Mouse (Mus musculus): ENCODE results near the gene Cntn2. TPM values are rescaled to one million over a fixed set of nuclear protein-coding genes. Genes with fewer than 3 reads are reported as not detected.

The Cntn2 gene
- polyA plus RNA-seq, 1 experiment from 2014 or later = 0.03 TPM

GRCm38 (mm10) chr1:132570906-132571305 is 27.9 kb upstream of the Cntn2 start:
- ATAC-seq (ENCODE audit: insufficient read depth) = no peak

GRCm38 (mm10) chr1:132570068-132570780 is 27.2 kb upstream of the Cntn2 start:
- Histone ChIP-seq H3K9ac (no peak overlapping the region), H3K27me3 (0 out of 2 replicates have a peak, but pooled peaks cover 2% of the 10 kb centered on the region), H3K4me3 (replicated peaks) (no peak overlapping the region), H3K4me2 (no peak overlapping the region), H3K36me3 (replicated peaks) (no peaks in the 10 kb centered on the region), H3K4me1 (replicated peaks) (no peaks in the 10 kb centered on the region), H3K27ac (replicated peaks) (no peak overlapping the region), H3K9me3 (replicated peaks) (no peaks in the 10 kb centered on the region)
- WGBS (ENCODE audit: insufficient replicate concordance) = 76% methylated on average over 15 of the region's 15 CpGs
- ATAC-seq (ENCODE audit: insufficient read depth) = no peak

More at GRCm38 (mm10) chr1:132570906-132571305, 27.9 kb upstream of the Cntn2 start:
- Histone ChIP-seq H3K9ac (no peak overlapping the region), H3K4me1 (replicated peaks) (no peaks in the 10 kb centered on the region), H3K27me3 (0 out of 2 replicates have a peak, but pooled peaks cover 2% of the 10 kb centered on the region), H3K9me3 (replicated peaks) (no peaks in the 10 kb centered on the region), H3K4me3 (replicated peaks) (no peak overlapping the region), H3K27ac (replicated peaks) (no peak overlapping the region), H3K4me2 (no peak overlapping the region), H3K36me3 (replicated peaks) (no peaks in the 10 kb centered on the region)
- WGBS (ENCODE audit: insufficient replicate concordance) = 67% methylated on average over 8 of the region's 8 CpGs

GRCm38 (mm10) chr1:132569516-132569915 is 26.5 kb upstream of the Cntn2 start:
- 58% methylated on average over 9 of the region's 9 CpGs for WGBS (ENCODE audit: insufficient replicate concordance)
- H3K9me3 ChIP-seq (replicated peaks) = no peaks in the 10 kb centered on the region
- H3K27ac ChIP-seq (replicated peaks) = no peak overlapping the region
- H3K4me3 ChIP-seq (replicated peaks) = no peak overlapping the region
- no peaks in the 10 kb centered on the region for H3K36me3 ChIP-seq (replicated peaks)
- no peaks in the 10 kb centered on the region for H3K4me1 ChIP-seq (replicated peaks)
- no peak for ATAC-seq (ENCODE audit: insufficient read depth)
- no peak overlapping the region for H3K4me2 ChIP-seq
- no peak overlapping the region for H3K9ac ChIP-seq
- H3K27me3 ChIP-seq = 0 out of 2 replicates have a peak, but pooled peaks cover 2% of the 10 kb centered on the region

GRCm38 (mm10) chr1:132567336-132568125 is 24.5 kb upstream of the Cntn2 start:
- H3K9ac ChIP-seq = no peak overlapping the region
- H3K9me3 ChIP-seq (replicated peaks) = no peaks in the 10 kb centered on the region
- H3K4me3 ChIP-seq (replicated peaks) = no peak overlapping the region
- no peak for ATAC-seq (ENCODE audit: insufficient read depth)
- no peak overlapping the region for H3K27ac ChIP-seq (replicated peaks)
- no peak overlapping the region for H3K4me2 ChIP-seq
- 67% methylated on average over 11 of the region's 11 CpGs for WGBS (ENCODE audit: insufficient replicate concordance)
- no peaks in the 10 kb centered on the region for H3K36me3 ChIP-seq (replicated peaks)
- no peaks in the 10 kb centered on the region for H3K4me1 ChIP-seq (replicated peaks)
- 0 out of 2 replicates have a peak, but pooled peaks cover 2% of the 10 kb centered on the region for H3K27me3 ChIP-seq

GRCm38 (mm10) chr1:132565766-132566165 is 22.7 kb upstream of the Cntn2 start:
- H3K4me3 ChIP-seq (replicated peaks) = no peak overlapping the region
- no peak overlapping the region for H3K27ac ChIP-seq (replicated peaks)
- 42% methylated on average over 7 of the region's 7 CpGs for WGBS (ENCODE audit: insufficient replicate concordance)
- no peak overlapping the region for H3K4me2 ChIP-seq
- H3K27me3 ChIP-seq = 0 out of 2 replicates have a peak, but pooled peaks cover 5% of the 10 kb centered on the region
- H3K36me3 ChIP-seq (replicated peaks) = no peaks in the 10 kb centered on the region
- H3K9me3 ChIP-seq (replicated peaks) = no peaks in the 10 kb centered on the region
- no peak overlapping the region for H3K9ac ChIP-seq
- no peak for ATAC-seq (ENCODE audit: insufficient read depth)
- no peaks in the 10 kb centered on the region for H3K4me1 ChIP-seq (replicated peaks)

GRCm38 (mm10) chr1:132564946-132565345 is 21.9 kb upstream of the Cntn2 start:
- Histone ChIP-seq H3K9ac (no peak overlapping the region), H3K4me3 (replicated peaks) (no peak overlapping the region), H3K4me2 (no peak overlapping the region), H3K9me3 (replicated peaks) (no peaks in the 10 kb centered on the region), H3K36me3 (replicated peaks) (no peaks in the 10 kb centered on the region), H3K27ac (replicated peaks) (no peak overlapping the region), H3K27me3 (peaks cover 13% of the 10 kb centered on the region; the same call in 1 of the 2 replicates), H3K4me1 (replicated peaks) (no peaks in the 10 kb centered on the region)
- ATAC-seq (ENCODE audit: insufficient read depth) = no peak
- 30% methylated on average over 6 of the region's 6 CpGs for WGBS (ENCODE audit: insufficient replicate concordance)

GRCm38 (mm10) chr1:132562337-132562795 is 19.3 kb upstream of the Cntn2 start:
- Histone ChIP-seq H3K4me3 (replicated peaks) (no peak overlapping the region), H3K27me3 (peaks cover 16% of the 10 kb centered on the region; the same call in 1 of the 2 replicates), H3K27ac (replicated peaks) (no peak overlapping the region), H3K4me1 (replicated peaks) (0 out of 2 replicates have a peak, but pooled peaks cover 6% of the 10 kb centered on the region), H3K36me3 (replicated peaks) (no peaks in the 10 kb centered on the region), H3K4me2 (no peak overlapping the region), H3K9ac (no peak overlapping the region), H3K9me3 (replicated peaks) (no peaks in the 10 kb centered on the region)
- WGBS (ENCODE audit: insufficient replicate concordance) = 33% methylated on average over 10 of the region's 10 CpGs
- no peak for ATAC-seq (ENCODE audit: insufficient read depth)

GRCm38 (mm10) chr1:132560907-132561700 is 18.0 kb upstream of the Cntn2 start:
- Histone ChIP-seq H3K27me3 (peaks cover 13% of the 10 kb centered on the region; the same call in 1 of the 2 replicates), H3K4me1 (replicated peaks) (0 out of 2 replicates have a peak, but pooled peaks cover 6% of the 10 kb centered on the region), H3K36me3 (replicated peaks) (no peaks in the 10 kb centered on the region), H3K9me3 (replicated peaks) (no peaks in the 10 kb centered on the region), H3K4me3 (replicated peaks) (no peak overlapping the region), H3K27ac (replicated peaks) (no peak overlapping the region), H3K4me2 (no peak overlapping the region), H3K9ac (no peak overlapping the region)
- WGBS (ENCODE audit: insufficient replicate concordance) = 60% methylated on average over 8 of the region's 8 CpGs
- no peak for ATAC-seq (ENCODE audit: insufficient read depth)

- no peaks in the 10 kb centered on the region for H3K9me3 ChIP-seq (replicated peaks)
- no peak overlapping the region for H3K27ac ChIP-seq (replicated peaks)
- no peak for ATAC-seq (ENCODE audit: insufficient read depth)
- no peak overlapping the region for H3K4me3 ChIP-seq (replicated peaks)
- WGBS (ENCODE audit: insufficient replicate concordance) = 20% methylated on average over 6 of the region's 6 CpGs
- H3K9ac ChIP-seq = no peak overlapping the region
- H3K4me2 ChIP-seq = no peak overlapping the region
- no peaks in the 10 kb centered on the region for H3K36me3 ChIP-seq (replicated peaks)
- peaks cover 13% of the 10 kb centered on the region; the same call in 1 of the 2 replicates for H3K27me3 ChIP-seq
- 0 out of 2 replicates have a peak, but pooled peaks cover 6% of the 10 kb centered on the region for H3K4me1 ChIP-seq (replicated peaks)
These were observed 16.0 kb upstream of the Cntn2 start for GRCm38 (mm10) chr1:132559045-132559444.

GRCm38 (mm10) chr1:132557901-132558631 is 15.0 kb upstream of the Cntn2 start:
- Histone ChIP-seq H3K36me3 (replicated peaks) (no peaks in the 10 kb centered on the region), H3K9me3 (replicated peaks) (no peaks in the 10 kb centered on the region), H3K4me3 (replicated peaks) (no peak overlapping the region), H3K4me1 (replicated peaks) (0 out of 2 replicates have a peak, but pooled peaks cover 6% of the 10 kb centered on the region), H3K9ac (no peak overlapping the region), H3K4me2 (no peak overlapping the region), H3K27me3 (peaks cover 13% of the 10 kb centered on the region; the same call in 1 of the 2 replicates), H3K27ac (replicated peaks) (no peak overlapping the region)
- WGBS (ENCODE audit: insufficient replicate concordance) = 19% methylated on average over 9 of the region's 9 CpGs
- peak; percentile 31; the same call in 1 of the 2 replicates for ATAC-seq (ENCODE audit: insufficient read depth)

All from liver, embryonic 15.5 days (tissue).